Mouse (Mus musculus) kidney, adult 2 months (tissue): ENCODE measurements at regions not wholly inside any gene's neighbourhood (a gene's known extent, or its start where the extent isn't known, plus 50 kb on each side); places are given as distances from the start of the nearest gene placed in this dataset.

ENCODE experiments used
- CTCF ChIP-seq: fragments of 200-500 bp; conservative IDR thresholded peaks from 2 replicates; pipeline ENCODE4 v1.5.1; 2011; ENCODE audit warnings: low read depth, mild to moderate bottlenecking, control low read depth, low read length, moderate library complexity, mixed read lengths; ENCODE audit not compliant: insufficient read depth, insufficient read length
- POLR2A ChIP-seq: fragments of 200-500 bp; IDR thresholded peaks from one replicate; pipeline ENCODE4 v1.6.1; 2011; ENCODE audit warnings: low read depth, low read length, control low read depth

- TF ChIP-seq CTCF, result no peak
- no peak for TF ChIP-seq POLR2A
Observed at GRCm38 (mm10) chr9:73183356-73183755, 70.1 kb downstream of the Rsl24d1 start.
